Mouse (Mus musculus): Measurements from ENCODE around the gene Tecpr2.

Gene Tecpr2

DNA sequence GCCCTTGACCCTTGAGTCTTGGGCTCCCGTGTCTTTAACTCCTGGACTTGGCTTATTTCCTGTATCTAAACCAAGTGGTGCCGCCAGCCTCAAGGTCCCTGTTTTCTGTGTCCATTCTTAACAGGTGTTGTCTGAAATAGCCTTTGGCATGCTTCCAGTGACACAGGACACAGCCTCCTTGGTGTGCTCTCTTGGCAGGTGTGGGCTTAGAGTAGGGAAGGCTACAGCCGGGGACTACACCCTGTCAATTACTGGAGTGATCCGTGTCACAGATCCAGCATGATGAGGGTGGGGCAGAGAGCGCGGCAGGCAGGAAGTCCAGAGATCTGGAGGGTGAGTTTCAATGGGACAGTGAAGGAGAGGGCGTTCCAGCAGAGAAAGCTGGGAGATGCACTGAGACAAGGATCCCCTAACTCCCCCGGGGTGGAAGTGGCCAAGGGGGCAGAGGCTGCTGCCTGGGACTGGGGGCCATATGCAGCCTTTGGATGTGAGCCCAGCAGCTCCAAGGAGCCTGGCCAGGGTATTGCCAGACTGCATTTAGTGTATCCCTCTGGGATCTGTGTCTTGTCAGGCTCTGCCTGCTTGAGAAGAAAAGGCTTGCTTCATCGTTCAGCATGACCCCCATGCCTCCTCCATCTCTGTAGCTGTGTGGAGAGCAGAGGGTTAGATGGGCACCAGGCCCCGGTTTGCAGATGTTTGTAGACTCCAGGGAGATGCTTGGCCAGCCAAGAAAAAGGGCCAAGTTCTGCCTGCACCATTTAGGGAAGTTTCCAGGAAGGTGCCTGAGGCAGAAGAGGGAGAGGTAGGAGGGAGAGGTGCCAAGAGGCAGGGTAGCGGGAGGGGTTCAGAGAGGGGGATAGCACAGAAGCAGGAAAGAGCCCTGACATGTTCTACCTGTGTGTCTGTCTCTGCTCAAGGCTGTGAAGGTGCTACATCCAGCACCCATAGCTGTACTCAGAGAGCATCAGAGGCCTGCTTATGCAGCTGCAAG, 119.7 kb downstream of the Tecpr2 start:
- DNase-seq: no peak

- no peak for DNase-seq
These were observed 120.7 kb downstream of the Tecpr2 start for GRCm38 (mm10) chr12:111009615-111010257.

DNA sequence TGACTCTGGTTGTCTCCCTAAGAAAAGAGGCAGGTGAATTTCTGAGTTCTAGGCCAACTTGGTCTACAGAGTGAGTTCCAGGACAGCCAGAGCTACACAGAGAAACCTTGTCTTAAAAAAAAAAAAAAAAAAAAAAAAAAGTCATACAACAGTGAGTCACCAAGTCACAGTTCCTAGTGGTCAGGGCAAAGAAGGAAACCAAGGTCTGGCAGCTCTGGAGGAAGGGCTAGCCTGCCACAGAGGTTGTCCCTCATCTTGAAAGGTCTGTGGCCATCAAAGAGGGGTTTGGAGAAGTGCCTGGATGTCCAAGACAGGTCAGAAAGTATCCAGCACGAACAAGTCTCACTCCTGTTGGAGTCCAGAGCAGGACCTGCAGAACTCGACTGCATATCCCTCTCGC, 127.7 kb downstream of the Tecpr2 start:
- no peak for DNase-seq

GRCm38 (mm10) chr12:111018068-111018467, 129.0 kb downstream of the Tecpr2 start:
- DNase-seq: no peak

DNA sequence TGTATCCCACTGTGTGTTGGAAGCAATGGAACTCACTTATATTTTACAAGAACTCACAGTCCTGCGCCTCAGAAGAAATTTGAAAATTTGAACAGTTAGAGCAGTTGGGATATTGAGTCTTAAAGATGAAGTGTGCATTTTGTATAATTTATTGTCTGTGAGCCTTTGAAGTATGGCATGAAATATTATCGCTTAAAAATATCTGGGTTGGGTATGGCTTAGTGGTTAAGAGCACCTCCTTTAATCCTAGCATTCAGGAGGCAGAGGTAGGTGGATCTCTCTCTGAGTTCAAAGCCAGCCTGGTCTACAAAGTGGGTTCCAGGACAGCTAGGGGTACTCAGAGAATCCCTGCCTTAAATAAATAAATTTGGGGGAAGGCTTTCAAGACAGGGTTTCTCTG, 130.0 kb downstream of the Tecpr2 start:
- no peak for DNase-seq

- DNase-seq: no peak
These were observed 132.1 kb downstream of the Tecpr2 start for GRCm38 (mm10) chr12:111021138-111021537.

DNA sequence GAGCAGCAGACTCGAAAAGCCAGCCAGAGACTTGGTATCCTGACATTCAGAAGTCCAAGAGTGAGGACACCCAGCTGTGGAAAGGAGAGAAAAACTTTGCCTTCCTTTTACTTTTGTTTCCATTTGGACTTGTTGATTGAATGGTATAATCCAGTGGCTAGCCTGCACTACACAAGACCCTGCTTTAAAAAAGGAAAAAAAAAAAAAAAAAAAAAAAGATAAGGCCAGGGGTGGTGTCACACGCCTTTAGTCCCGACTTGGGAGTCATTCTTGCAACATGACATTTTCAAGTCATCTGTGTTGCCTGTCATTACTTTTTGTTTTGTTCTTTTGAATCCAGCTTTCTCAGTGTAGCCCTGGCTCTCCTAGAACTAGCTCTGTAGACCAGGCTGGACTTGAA, 132.5 kb downstream of the Tecpr2 start:
- no peak for DNase-seq

All from kidney, postnatal 10 days (tissue).